Mouse (Mus musculus): ENCODE measurements around the gene Zfp366.

Gene Zfp366

GRCm38 (mm10) chr13:99225374-99226240 is 41.0 kb downstream of the Zfp366 start:
- no peak for DNase-seq (ENCODE audit: low read depth, low spot score)

- no peak for DNase-seq (ENCODE audit: low read depth, low spot score)
Measured at GRCm38 (mm10) chr13:99226809-99227208, 42.2 kb downstream of the Zfp366 start.

- no peak for DNase-seq (ENCODE audit: low read depth, low spot score)
Measured at GRCm38 (mm10) chr13:99227456-99228250, 43.0 kb downstream of the Zfp366 start.

GRCm38 (mm10) chr13:99228821-99229570 is 44.4 kb downstream of the Zfp366 start:
- DNase-seq (ENCODE audit: low read depth, low spot score) = no peak

GRCm38 (mm10) chr13:99229641-99230494 is 45.2 kb downstream of the Zfp366 start:
- peak; percentile 62 for DNase-seq (ENCODE audit: low read depth, low spot score)

- peak; percentile 73 for DNase-seq (ENCODE audit: low read depth, low spot score)
Measured at GRCm38 (mm10) chr13:99230495-99230868, 45.9 kb downstream of the Zfp366 start.

GRCm38 (mm10) chr13:99233333-99233732 is 48.7 kb downstream of the Zfp366 start:
- peak; percentile 61 for DNase-seq (ENCODE audit: low read depth, low spot score)

- no peak for DNase-seq (ENCODE audit: low read depth, low spot score)
Measured at GRCm38 (mm10) chr13:99233956-99234355, 49.3 kb downstream of the Zfp366 start.

- DNase-seq (ENCODE audit: low read depth, low spot score) = no peak
Measured at GRCm38 (mm10) chr13:99235428-99236210, 51.0 kb downstream of the Zfp366 start.

GRCm38 (mm10) chr13:99236222-99236621 is 51.6 kb downstream of the Zfp366 start:
- no peak for DNase-seq (ENCODE audit: low read depth, low spot score)

- DNase-seq (ENCODE audit: low read depth, low spot score) = no peak
Measured at GRCm38 (mm10) chr13:99237122-99237521, 52.5 kb downstream of the Zfp366 start.

- no peak for DNase-seq (ENCODE audit: low read depth, low spot score)
Measured at GRCm38 (mm10) chr13:99237841-99238216, 53.2 kb downstream of the Zfp366 start.

- DNase-seq (ENCODE audit: low read depth, low spot score) = peak; percentile 77
Measured at GRCm38 (mm10) chr13:99238217-99239160, 53.9 kb downstream of the Zfp366 start.

GRCm38 (mm10) chr13:99239161-99239530 is 54.5 kb downstream of the Zfp366 start:
- DNase-seq (ENCODE audit: low read depth, low spot score) = no peak

- no peak for DNase-seq (ENCODE audit: low read depth, low spot score)
Measured at GRCm38 (mm10) chr13:99239741-99240140, 55.1 kb downstream of the Zfp366 start.

GRCm38 (mm10) chr13:99241984-99242383 is 57.4 kb downstream of the Zfp366 start:
- DNase-seq (ENCODE audit: low read depth, low spot score) = no peak

- DNase-seq (ENCODE audit: low read depth, low spot score) = no peak
Measured at GRCm38 (mm10) chr13:99242895-99243294, 58.3 kb downstream of the Zfp366 start.

GRCm38 (mm10) chr13:99243831-99244230 is 59.2 kb downstream of the Zfp366 start:
- DNase-seq (ENCODE audit: low read depth, low spot score) = no peak

- DNase-seq (ENCODE audit: low read depth, low spot score) = no peak
Measured at GRCm38 (mm10) chr13:99244471-99244870, 59.8 kb downstream of the Zfp366 start.

All from skeletal muscle tissue, adult 2 months (tissue).